In the genomic region with DNA sequence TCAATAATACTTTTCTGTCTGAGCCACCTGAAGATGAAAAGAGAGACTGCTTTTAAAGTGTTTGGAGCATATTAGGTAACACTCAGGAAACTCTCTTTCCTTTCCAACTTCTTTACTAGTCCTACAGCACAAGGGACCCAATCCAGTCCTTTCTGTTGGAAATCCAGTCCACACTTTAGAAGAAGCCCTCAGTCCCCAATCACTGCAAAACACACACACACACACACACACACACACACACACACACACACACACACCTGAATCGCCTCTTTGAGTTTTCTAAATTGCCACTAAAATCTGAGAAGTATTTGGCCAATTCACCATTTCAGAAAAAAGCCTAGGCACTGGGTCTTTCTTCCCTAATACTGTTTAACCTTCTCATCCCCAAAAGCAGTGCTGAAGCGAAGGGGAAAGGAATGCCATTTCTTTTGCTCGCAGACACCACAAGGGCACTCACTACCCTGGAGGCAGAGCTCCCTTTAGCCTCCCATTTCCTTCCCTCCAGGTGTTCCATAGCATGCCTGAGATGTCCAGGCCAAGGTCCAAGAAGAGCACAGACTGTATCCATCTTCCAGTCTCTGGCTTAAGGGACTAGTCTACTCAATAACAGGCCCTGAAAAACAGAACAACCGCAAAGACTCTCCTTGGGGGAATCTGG, we compare ENCODE assay signal across 10 mouse cellular contexts. TPM values are rescaled to one million over a fixed set of nuclear protein-coding genes. Genes with fewer than 3 reads are reported as not detected.
DNase-seq lines count a peak whose midpoint lies in the region; ATAC-seq and TF ChIP-seq lines count a peak whose summit lies in the region.
"Had no signal": no experiment of that assay in that cellular context is flagged by ENCODE, and none has a peak within 500 bp of the region (broad histone marks: within the 10 kb centered on the region; RNA-seq: fewer than 3 reads in every experiment).

No protein-coding gene starts in this region.

- no peak overlapping the region for H3K4me3 ChIP-seq in liver, postnatal 0 days (ENCODE audit: low read depth, low read length)
- no peak overlapping the region for H3K4me3 ChIP-seq in heart, postnatal 0 days (ENCODE audit: low read depth, low read length)
- H3K4me3 ChIP-seq: embryonic facial prominence, embryonic 15.5 days had no signal

- no peak overlapping the region for H3K27ac ChIP-seq in liver, postnatal 0 days (ENCODE audit: low read depth)
- no peak overlapping the region for H3K27ac ChIP-seq in heart, postnatal 0 days (ENCODE audit: low read depth)
- H3K27ac ChIP-seq: embryonic facial prominence, embryonic 15.5 days had no signal

- no peaks in the 10 kb centered on the region for H3K27me3 ChIP-seq in liver, postnatal 0 days (ENCODE audit: insufficient read depth, low read length)
- H3K27me3 ChIP-seq in heart, postnatal 0 days (ENCODE audit: control insufficient read depth, insufficient read depth, low read length) = no peaks in the 10 kb centered on the region
- H3K27me3 ChIP-seq: embryonic facial prominence, embryonic 15.5 days had no signal

- no peak for TF ChIP-seq CTCF in liver, postnatal 0 days (IDR thresholded peaks at IDR 0.05; ENCODE audit: low read depth)
- TF ChIP-seq CTCF in heart, postnatal 0 days (IDR thresholded peaks at IDR 0.05; ENCODE audit: low read depth) = no peak

- ATAC-seq in liver, postnatal 0 days = no peak
- ATAC-seq in heart, postnatal 0 days (ENCODE audit: insufficient read depth, low read depth) = 0 out of 2 replicates have a peak, but pooled peaks have one; percentile 17
- ATAC-seq: activated CD4-positive, CD25-positive, alpha-beta regulatory T cell, adult 4 months had no signal

- no peak overlapping the region for H3K4me2 ChIP-seq in liver, postnatal 0 days (ENCODE audit: low read depth, low read length)
- H3K4me2 ChIP-seq in heart, postnatal 0 days (ENCODE audit: low read depth, low read length) = no peak overlapping the region; the same call in 1 of the 2 replicates
- H3K4me2 ChIP-seq: embryonic facial prominence, embryonic 15.5 days had no signal

- no peaks in the 10 kb centered on the region for H3K4me1 ChIP-seq in liver, postnatal 0 days (ENCODE audit: insufficient read depth)
- H3K4me1 ChIP-seq in heart, postnatal 0 days (ENCODE audit: control insufficient read depth, insufficient read depth) = no peaks in the 10 kb centered on the region
- H3K4me1 ChIP-seq: embryonic facial prominence, embryonic 15.5 days had no signal

- no peaks in the 10 kb centered on the region for H3K9me3 ChIP-seq in liver, postnatal 0 days (ENCODE audit: low read length)
- H3K9me3 ChIP-seq in heart, postnatal 0 days (replicated peaks; ENCODE audit: control insufficient read depth, low read length) = no peaks in the 10 kb centered on the region
- H3K9me3 ChIP-seq: embryonic facial prominence, embryonic 15.5 days had no signal

- H3K36me3 ChIP-seq in liver, postnatal 0 days (replicated peaks; ENCODE audit: insufficient read depth, low read length) = no peaks in the 10 kb centered on the region
- no peaks in the 10 kb centered on the region for H3K36me3 ChIP-seq in heart, postnatal 0 days (replicated peaks; ENCODE audit: control insufficient read depth, insufficient read depth, low read length)
- H3K36me3 ChIP-seq: embryonic facial prominence, embryonic 15.5 days had no signal

- 36% methylated on average over 4 of the region's 4 CpGs for whole genome bisulfite sequencing in liver, postnatal 0 days (ENCODE audit: insufficient replicate concordance)
- 28% methylated on average over 4 of the region's 4 CpGs for WGBS in heart, postnatal 0 days

- no peak overlapping the region for H3K9ac ChIP-seq in liver, postnatal 0 days (replicated peaks)
- no peak overlapping the region for H3K9ac ChIP-seq in heart, postnatal 0 days (replicated peaks; ENCODE audit: low read depth, low read length)
- H3K9ac ChIP-seq: embryonic facial prominence, embryonic 15.5 days had no signal

- DNase-seq in liver, postnatal 0 days = peak; percentile 13
- DNase-seq in liver = no peak
- peak; percentile 45 for DNase-seq in embryo, embryonic 9.5 days (ENCODE audit: extremely low spot score)
- no peak for DNase-seq in heart, postnatal 0 days (ENCODE audit: low spot score)
- DNase-seq in lung, postnatal 25 days (ENCODE audit: low spot score) = peak; percentile 10
- no peak for DNase-seq in thymus, adult 18-20 months
- no peak for DNase-seq in layer of hippocampus, adult 9-11 months
- DNase-seq: right cerebral cortex, postnatal 25 days had no signal

- no peak for TF ChIP-seq EP300 in liver, postnatal 0 days (IDR thresholded peaks at IDR 0.05; ENCODE audit: low read depth)
- no peak for TF ChIP-seq EP300 in heart, postnatal 0 days (IDR thresholded peaks at IDR 0.05; ENCODE audit: low read depth)

RNA-seq across cellular contexts. Expression of gene Gpc4, which starts 28.4 kb away (rescaled TPM):
- polyA plus RNA-seq in liver, postnatal 0 days (2015; fragmentation: Nextera tagmentation; extraction: Ambion mirVana) = 15.8 and 19.7 TPM in 2 replicates
- total RNA-seq in heart, postnatal 0 days (2014; rRNA removed; ENCODE audit: low replicate concordance) = 12.0 and 19.1 TPM in 2 replicates
- polyA plus RNA-seq in heart, postnatal 0 days (2015; fragmentation: Nextera tagmentation; extraction: Ambion mirVana) = 33.1 and 33.9 TPM in 2 replicates

Comparison
In these comparisons a context has a peak if more than half of its experiments do, and no peak if none do; other contexts are left out.
1. DNase-seq: peak in liver, postnatal 0 days (single experiment), embryo, embryonic 9.5 days (single experiment) and lung, postnatal 25 days (single experiment); none in liver (single experiment), heart, postnatal 0 days (single experiment), thymus, adult 18-20 months (0 of 2) and layer of hippocampus, adult 9-11 months (single experiment).